Mouse (Mus musculus): ENCODE results near the gene Cacna1e.

Cacna1e gene

GRCm38 (mm10) chr1:154884275-154885206, at the start of gene Cacna1e:
Cacna1e (minus strand) TSS chr1:154884501.
- no peak for DNase-seq (ENCODE audit: low spot score in 2 of 2)

GRCm38 (mm10) chr1:154918406-154918805, 34.1 kb upstream of the Cacna1e start:
- DNase-seq (ENCODE audit: low spot score in 2 of 2): no peak

- no peak for DNase-seq (ENCODE audit: low spot score in 2 of 2)
Measured at GRCm38 (mm10) chr1:154917438-154917837, 33.1 kb upstream of the Cacna1e start.

- DNase-seq (ENCODE audit: low spot score in 2 of 2): no peak
Measured at GRCm38 (mm10) chr1:154909554-154909953, 25.3 kb upstream of the Cacna1e start.

- DNase-seq (ENCODE audit: low spot score in 2 of 2): no peak
Measured at GRCm38 (mm10) chr1:154897390-154897789, 13.1 kb upstream of the Cacna1e start.

GRCm38 (mm10) chr1:154890244-154890643, 5.9 kb upstream of the Cacna1e start:
- no peak for DNase-seq (ENCODE audit: low spot score in 2 of 2)

GRCm38 (mm10) chr1:154888495-154888894, 4.2 kb upstream of the Cacna1e start:
- no peak for DNase-seq (ENCODE audit: low spot score in 2 of 2)

- no peak for DNase-seq (ENCODE audit: low spot score in 2 of 2)
Measured at GRCm38 (mm10) chr1:154888018-154888417, 3.7 kb upstream of the Cacna1e start.

- DNase-seq (ENCODE audit: low spot score in 2 of 2): no peak
Measured at GRCm38 (mm10) chr1:154887546-154887945, 3.2 kb upstream of the Cacna1e start.

GRCm38 (mm10) chr1:154886611-154887010, 2.3 kb upstream of the Cacna1e start:
- DNase-seq (ENCODE audit: low spot score in 2 of 2): no peak

GRCm38 (mm10) chr1:154885207-154885548, 877 bp upstream of the Cacna1e start:
- DNase-seq (ENCODE audit: low spot score in 2 of 2): no peak

GRCm38 (mm10) chr1:154883596-154884191, 607 bp downstream of the Cacna1e start:
- DNase-seq (ENCODE audit: low spot score in 2 of 2): no peak

GRCm38 (mm10) chr1:154865981-154866380, 18.3 kb downstream of the Cacna1e start:
- no peak for DNase-seq (ENCODE audit: low spot score in 2 of 2)

- no peak for DNase-seq (ENCODE audit: low spot score in 2 of 2)
Measured at GRCm38 (mm10) chr1:154861416-154861815, 22.9 kb downstream of the Cacna1e start.

GRCm38 (mm10) chr1:154854564-154854963, 29.7 kb downstream of the Cacna1e start:
- DNase-seq (ENCODE audit: low spot score in 2 of 2): no peak

GRCm38 (mm10) chr1:154850515-154851287, 33.6 kb downstream of the Cacna1e start:
- DNase-seq (ENCODE audit: low spot score in 2 of 2): no peak

GRCm38 (mm10) chr1:154848683-154849579, 35.4 kb downstream of the Cacna1e start:
- DNase-seq (ENCODE audit: low spot score in 2 of 2): no peak

- DNase-seq (ENCODE audit: low spot score in 2 of 2): no peak
Measured at GRCm38 (mm10) chr1:154846900-154847299, 37.4 kb downstream of the Cacna1e start.

- DNase-seq (ENCODE audit: low spot score in 2 of 2): no peak
Measured at GRCm38 (mm10) chr1:154843427-154843826, 40.9 kb downstream of the Cacna1e start.

GRCm38 (mm10) chr1:154842336-154842735, 42.0 kb downstream of the Cacna1e start:
- no peak for DNase-seq (ENCODE audit: low spot score in 2 of 2)

GRCm38 (mm10) chr1:154841057-154841630, 43.2 kb downstream of the Cacna1e start:
- no peak for DNase-seq (ENCODE audit: low spot score in 2 of 2)

All from thymus, postnatal 10 days (tissue).